Mouse (Mus musculus): ENCODE data around the gene Crlf1. TPM values are rescaled to one million over a fixed set of nuclear protein-coding genes. Genes with fewer than 3 reads are reported as not detected.

Gene Crlf1
- 1 to 10 TPM; 3.7 to 4.7 TPM for total RNA-seq (2021)
- long read RNA-seq, experiment 1, partial matches to known transcripts = 0 of 4 reads
- long read RNA-seq, experiment 1, other reads (novel, unspliced or antisense) = 0 of 4 reads
- long read RNA-seq, experiment 2, partial matches to known transcripts = 0 of 3 reads
- long read RNA-seq, experiment 2, other reads (novel, unspliced or antisense) = 0 of 3 reads

- DNase-seq (ENCODE audit: low spot score in 2 of 2) = no peak
These were observed at the start of gene Crlf1 for GRCm38 (mm10) chr8:70492664-70493640. Crlf1 (plus strand) TSS chr8:70493158.

GRCm38 (mm10) chr8:70443326-70443725, 49.6 kb upstream of the Crlf1 start:
- no peak for DNase-seq (ENCODE audit: low spot score in 2 of 2)

GRCm38 (mm10) chr8:70445988-70446387, 47.0 kb upstream of the Crlf1 start:
- no peak for DNase-seq (ENCODE audit: low spot score in 2 of 2)

DNA sequence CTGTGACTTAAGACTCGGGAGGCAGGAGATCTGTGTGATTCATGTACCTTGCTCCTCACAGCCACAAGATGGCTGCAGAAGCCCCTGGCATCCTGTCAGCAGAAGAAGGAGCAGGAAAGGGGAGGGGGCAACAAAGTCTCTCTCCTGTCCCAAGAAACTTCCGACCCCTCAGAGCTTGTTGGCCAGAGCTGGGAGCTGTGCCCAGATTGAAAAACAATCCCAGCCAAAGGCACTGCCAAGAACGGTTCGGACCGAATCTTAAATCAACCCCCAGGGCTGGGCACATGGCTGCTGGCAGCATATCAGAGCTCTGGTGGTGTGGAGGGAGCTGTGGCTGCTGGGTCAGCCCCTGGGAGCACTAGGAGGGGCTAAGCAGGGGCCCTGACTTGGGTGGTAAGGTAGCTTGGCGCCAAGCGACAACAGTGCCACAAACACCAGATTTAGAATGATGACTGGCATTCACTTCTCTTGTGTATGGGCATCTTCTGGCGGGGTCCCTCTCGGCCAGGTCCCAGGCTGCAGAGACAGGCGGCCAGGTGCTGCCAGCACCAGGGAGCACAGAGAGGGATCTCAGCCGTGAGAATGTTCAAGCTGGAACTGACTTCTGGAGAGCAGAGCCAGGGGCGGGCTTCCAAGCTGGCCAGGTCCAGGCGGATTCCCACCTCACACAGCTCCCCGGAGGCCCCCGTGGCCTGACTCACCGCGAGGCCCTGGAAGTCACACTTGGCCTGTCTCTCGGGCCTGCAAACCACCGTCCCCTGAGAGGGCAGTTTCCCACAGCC, 45.1 kb upstream of the Crlf1 start:
- DNase-seq (ENCODE audit: low spot score in 2 of 2) = peak in 1 of 2 experiments; percentile 48

- no peak for DNase-seq (ENCODE audit: low spot score in 2 of 2)
These were observed 40.6 kb upstream of the Crlf1 start for GRCm38 (mm10) chr8:70452196-70452966.

GRCm38 (mm10) chr8:70453852-70454251, 39.1 kb upstream of the Crlf1 start:
- no peak for DNase-seq (ENCODE audit: low spot score in 2 of 2)

DNA sequence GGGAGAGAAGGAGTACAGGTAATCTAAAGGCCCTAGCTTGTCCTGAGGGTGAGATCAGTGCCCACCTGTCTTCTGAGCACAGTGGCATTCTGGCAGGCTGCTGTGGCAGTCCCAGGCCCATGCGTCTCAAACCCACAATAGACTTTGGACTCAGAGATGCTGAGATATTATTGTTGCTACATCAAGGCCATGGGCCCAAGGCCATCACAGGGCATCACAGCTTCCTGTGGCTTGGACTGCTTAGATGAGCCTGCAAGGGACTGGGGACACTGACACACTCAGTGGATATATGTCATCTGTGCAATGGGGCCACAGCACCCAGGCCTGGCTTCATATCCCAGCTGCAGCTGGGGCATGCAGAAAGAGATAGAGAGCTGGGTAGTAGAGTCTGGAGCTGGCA, 36.0 kb upstream of the Crlf1 start:
- no peak for DNase-seq (ENCODE audit: low spot score in 2 of 2)

- DNase-seq (ENCODE audit: low spot score in 2 of 2) = no peak
These were observed 35.1 kb upstream of the Crlf1 start for GRCm38 (mm10) chr8:70457882-70458281.

DNA sequence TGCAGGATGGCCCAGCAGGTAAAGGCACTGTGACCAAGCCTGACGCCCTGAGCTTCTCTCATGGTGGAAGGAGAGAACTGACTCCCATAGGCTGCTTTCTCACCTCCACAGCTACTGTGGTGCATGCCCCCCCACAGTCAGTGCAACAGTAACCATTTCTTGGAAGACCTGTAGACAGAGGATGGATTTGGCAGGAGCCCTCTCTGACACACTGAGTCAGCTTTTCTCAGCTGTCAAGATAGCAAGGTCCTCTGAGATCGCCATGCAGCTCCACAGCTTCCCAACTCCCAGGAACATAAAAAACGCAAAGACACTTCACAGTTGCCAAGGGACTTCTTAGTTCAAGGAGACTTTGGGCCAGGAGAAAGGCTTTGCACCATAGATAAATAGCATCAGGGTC, 34.5 kb upstream of the Crlf1 start:
- no peak for DNase-seq (ENCODE audit: low spot score in 2 of 2)

- DNase-seq (ENCODE audit: low spot score in 2 of 2) = no peak
These were observed 33.3 kb upstream of the Crlf1 start for GRCm38 (mm10) chr8:70459636-70460035.

- DNase-seq (ENCODE audit: low spot score in 2 of 2) = no peak
These were observed 32.8 kb upstream of the Crlf1 start for GRCm38 (mm10) chr8:70460199-70460598.

GRCm38 (mm10) chr8:70460606-70461005, 32.4 kb upstream of the Crlf1 start:
- DNase-seq (ENCODE audit: low spot score in 2 of 2) = no peak

DNA sequence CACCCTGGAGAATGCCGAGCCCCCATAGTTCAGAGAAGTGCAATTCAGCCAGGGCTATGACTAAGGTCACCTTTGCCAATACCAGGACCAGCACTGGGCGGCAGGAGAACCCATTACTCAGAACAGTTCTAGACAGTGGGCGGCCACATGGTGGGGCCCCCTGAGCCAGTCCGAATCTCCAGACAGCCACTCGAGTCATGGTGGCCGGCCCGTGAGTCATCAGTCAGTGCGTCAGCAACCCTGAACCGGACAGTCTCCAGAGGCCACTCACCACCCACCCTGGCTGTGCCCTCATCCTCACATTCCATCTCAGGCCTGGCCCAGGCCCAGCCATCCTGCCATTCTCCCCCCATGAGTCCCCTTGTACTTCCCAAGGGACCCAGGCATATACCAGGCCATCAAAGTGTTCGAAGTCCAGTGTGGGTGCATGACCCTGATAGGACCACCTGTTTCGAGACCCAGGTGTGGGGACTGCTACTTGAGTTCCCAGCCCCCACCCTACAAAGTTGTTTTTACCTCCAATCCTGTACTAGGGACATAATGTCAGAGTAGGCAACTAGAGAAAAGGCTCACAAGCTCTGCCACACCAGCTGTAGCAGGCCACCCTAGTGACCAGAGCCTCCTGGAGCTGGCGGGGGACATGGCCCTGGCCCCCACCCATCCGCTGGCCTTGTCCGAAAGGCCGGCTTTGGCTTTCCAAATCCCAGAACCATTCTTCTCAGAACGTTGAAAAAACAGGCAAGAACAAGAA, 31.0 kb upstream of the Crlf1 start:
- no peak for DNase-seq (ENCODE audit: low spot score in 2 of 2)

DNA sequence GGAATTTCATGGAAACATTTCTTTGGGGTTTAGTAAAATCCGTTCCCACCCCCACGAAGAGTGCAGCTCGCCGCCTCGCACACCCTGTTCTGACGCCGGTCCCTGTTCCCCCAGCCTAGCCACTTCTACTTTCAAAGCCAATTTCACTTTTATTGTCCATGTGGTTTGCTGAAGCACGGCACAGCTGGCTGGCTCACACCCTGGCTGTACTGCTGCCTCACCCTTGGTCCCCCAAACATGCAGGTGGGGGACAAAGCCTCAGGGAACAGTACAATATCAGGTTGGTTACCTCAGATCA, 30.5 kb upstream of the Crlf1 start:
- no peak for DNase-seq (ENCODE audit: low spot score in 2 of 2)

GRCm38 (mm10) chr8:70463306-70463705, 29.7 kb upstream of the Crlf1 start:
- DNase-seq (ENCODE audit: low spot score in 2 of 2) = no peak

- no peak for DNase-seq (ENCODE audit: low spot score in 2 of 2)
These were observed 28.8 kb upstream of the Crlf1 start for GRCm38 (mm10) chr8:70464162-70464561.

DNA sequence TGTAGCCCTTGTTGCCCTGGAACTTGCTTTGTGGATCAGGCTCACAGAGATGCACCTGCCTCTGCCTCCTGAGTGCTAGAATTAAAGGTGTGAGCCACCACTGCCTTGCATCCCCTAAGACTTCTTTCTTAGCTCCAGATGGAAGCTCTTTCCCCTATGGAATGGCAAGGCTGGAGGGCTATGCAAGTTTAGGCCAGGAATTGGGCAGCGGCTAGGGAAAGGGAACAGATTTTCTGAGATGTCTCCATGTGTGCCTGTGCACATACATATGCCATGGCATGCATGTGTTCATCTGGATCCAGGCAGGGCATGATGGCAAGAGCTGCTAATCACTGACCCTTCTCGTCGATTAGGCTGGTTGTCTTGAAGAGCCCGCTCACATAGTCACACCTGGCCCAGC, 27.3 kb upstream of the Crlf1 start:
- DNase-seq (ENCODE audit: low spot score in 2 of 2) = no peak

GRCm38 (mm10) chr8:70466305-70466704, 26.7 kb upstream of the Crlf1 start:
- DNase-seq (ENCODE audit: low spot score in 2 of 2) = no peak

DNA sequence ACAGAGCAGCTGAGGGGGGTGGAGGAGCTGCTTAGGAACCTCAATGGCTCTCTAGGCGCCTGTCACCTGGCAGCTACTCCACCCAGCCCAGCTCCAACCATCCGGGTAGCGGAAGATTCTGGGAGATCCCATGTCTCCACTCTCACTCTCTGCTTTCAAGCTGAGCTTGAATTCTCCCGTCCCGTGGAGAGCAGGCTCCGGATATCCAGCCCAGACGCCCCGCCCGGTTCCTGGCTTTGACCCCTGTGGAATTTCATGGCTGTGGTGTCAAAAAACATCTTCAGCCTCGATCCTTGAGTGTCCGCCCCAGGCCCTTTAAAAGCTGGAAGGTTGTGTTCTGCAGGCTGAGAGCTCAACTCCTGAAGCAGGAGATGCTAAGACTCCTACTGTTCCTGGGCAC, 26.2 kb upstream of the Crlf1 start:
- DNase-seq (ENCODE audit: low spot score in 2 of 2) = peak; percentile 58 to 74

GRCm38 (mm10) chr8:70467229-70467725, 25.7 kb upstream of the Crlf1 start:
- peak in 1 of 2 experiments; percentile 59 for DNase-seq (ENCODE audit: low spot score in 2 of 2)

Data from gastrocnemius, postnatal 4 days (tissue).